Mouse (Mus musculus) gastrocnemius, postnatal 10 days (tissue): ENCODE measurements around the gene Pkd2l1. TPM values are rescaled to one million over a fixed set of nuclear protein-coding genes. Genes with fewer than 3 reads are reported as not detected.

Experiments
- DNase-seq: peaks from one replicate; pipeline ENCODE4 v3.0.0; 2021; ENCODE audit warnings: mixed read lengths
- long read RNA-seq, 2 experiments: library from polyadenylated mRNA; stranded (forward); transcript quantifications; one replicate each; pipeline ENCODE4 v2.0.0; 2021
- total RNA-seq, 2 experiments: library from RNA; stranded (reverse); gene quantifications; 2 replicates each; pipeline ENCODE4 v1.2.3; 2021

Gene Pkd2l1
- not detected for total RNA-seq
- long read RNA-seq, experiment 1, result 0 reads
- long read RNA-seq, experiment 2, result 0 reads

DNA sequence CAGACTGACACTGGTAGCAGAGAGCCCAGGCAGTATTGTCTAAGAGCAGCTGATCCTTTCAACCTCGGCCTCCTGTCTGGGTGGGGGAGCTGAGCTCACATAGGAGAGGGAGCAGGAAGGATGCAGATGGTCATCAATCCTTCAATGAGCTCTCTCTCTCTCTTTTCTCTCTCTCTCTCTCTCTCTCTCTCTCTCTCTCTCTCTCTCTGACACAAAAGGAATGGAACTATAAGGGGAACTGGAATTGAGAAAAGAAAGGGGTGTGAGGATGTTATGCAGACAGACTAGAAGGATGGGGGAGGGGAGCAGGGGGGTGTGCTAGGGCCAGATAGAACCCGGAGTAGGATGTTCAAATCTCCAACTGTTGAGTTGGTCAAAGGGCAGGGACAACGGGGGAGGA lies at the start of gene Pkd2l1:
Pkd2l1 (minus strand) TSS at position 101 of the 400 bp plus-strand sequence.
- no peak for DNase-seq

DNA sequence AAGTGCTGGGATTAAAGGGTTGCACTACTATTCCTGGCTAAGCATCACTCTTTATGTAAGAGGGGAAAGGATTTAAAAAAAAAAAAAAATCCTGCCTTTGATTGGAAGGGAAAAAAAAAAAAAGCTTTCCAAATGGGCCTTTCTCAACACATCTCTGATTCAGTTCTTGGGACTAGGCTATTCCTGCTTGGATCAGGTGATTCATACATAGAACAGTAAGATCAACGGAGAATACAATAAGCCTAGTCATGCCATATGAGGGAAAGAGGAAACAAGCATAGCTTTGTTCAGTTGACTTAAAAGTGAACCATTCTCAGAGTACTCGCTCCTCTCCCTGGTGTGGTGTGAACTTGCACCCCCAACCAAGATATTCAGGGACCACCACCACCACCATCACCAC lies 46.7 kb upstream of the Pkd2l1 start:
- DNase-seq, result no peak

DNA sequence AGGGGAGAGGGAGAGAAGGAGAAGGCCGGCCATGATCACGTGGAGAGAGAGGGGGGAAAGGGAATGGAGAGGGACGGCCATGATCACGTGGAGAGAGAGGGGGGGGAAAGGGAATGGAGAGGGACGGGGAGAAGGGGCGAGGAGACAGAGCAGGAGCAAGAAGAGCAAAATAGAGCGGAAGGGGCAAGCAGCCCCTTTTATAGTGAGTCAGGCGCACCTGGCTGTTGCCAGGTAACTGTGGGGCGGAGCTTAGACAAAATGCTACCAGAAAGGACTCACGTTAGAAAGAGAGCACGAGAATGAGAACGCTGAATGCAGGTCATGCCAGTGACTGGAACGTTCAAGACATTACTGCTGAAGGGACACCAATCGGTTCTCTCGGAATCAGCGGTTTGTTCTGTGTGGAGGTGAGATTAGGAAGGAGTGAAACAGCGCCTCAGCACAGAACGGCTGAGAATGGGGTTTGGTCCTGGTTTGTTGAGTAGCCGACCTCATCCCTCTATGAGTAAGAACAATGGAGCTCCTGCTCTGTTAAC lies 45.3 kb upstream of the Pkd2l1 start:
- DNase-seq, result no peak

DNA sequence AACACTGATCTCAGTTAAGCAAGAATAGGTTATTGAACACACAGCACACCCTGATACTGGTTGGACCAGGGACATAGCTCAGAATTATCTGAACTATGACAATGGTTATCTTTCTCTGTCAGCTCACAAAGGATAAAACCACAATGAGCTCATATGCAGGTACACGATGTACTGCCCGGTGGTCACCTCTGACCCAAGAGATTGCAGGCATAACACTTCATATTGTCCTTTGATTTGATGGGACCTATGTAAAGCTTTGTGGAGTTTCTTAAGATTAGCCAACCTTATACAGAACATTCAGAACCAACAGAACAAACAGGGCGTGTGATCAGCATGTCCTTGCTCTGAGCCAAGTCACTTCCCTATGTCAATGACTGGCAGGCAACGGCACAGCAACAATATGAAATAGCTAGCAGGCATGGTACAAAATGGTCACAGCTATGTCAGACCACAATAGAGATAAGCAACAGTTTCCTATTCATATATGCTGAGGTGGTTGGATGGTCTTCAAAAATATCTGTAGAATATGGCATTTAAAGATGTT lies 39.4 kb upstream of the Pkd2l1 start:
- no peak for DNase-seq

DNA sequence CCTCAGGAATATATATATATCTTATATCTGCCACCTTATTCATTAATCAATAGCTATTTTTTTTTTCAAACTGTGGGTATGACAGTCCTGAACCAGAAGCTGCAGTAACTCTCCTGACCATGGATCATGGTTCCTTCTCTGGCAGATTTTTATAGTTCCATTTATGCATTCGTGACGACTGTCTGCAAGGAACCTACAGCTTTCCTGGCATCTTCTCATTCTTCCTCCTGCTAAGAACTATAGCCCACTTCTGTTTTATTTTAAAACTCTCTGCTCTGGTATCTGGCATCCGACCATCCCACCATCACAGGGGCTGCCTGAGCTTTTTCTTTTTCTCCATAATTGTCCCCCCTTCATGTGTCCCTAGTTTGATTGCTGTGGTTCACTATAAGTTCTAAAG lies 38.0 kb upstream of the Pkd2l1 start:
- no peak for DNase-seq

DNA sequence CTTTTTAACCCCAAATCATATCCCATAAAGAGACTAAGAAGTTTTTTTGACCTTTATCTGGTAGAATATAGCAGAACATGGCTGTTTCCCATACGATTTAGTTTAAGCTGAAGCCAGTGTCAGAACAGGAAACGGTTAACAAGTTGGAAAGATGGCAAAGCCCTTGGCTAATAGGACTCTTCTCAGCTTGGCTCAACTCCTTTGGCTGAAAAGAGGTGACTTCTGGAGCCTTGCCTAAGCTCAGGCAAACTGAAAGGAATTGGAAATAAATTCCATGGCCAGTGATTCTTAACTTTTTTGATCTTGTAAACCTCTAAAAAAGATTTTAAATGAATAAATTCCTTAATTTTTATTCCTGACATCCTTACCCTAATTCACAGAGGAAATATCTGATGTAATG lies 37.5 kb upstream of the Pkd2l1 start:
- no peak for DNase-seq

DNA sequence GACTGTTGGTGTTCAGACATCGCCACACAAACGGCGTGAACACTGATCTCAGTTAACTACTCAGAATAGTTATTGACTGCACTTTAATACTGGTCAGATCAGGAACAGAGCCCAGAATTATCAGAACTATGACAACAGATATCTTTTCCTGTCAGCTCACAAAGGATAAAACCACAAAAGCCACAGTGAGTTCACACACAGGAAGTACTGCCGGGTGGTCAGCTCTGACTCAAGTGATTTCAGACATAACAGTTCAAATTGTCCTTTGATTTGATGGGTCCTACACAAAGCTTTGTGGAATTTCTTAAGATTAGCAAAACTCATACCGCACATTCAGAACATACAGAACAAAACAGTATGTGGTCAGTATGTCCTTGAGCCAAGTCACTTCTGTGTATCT lies 33.5 kb upstream of the Pkd2l1 start:
- no peak for DNase-seq

DNA sequence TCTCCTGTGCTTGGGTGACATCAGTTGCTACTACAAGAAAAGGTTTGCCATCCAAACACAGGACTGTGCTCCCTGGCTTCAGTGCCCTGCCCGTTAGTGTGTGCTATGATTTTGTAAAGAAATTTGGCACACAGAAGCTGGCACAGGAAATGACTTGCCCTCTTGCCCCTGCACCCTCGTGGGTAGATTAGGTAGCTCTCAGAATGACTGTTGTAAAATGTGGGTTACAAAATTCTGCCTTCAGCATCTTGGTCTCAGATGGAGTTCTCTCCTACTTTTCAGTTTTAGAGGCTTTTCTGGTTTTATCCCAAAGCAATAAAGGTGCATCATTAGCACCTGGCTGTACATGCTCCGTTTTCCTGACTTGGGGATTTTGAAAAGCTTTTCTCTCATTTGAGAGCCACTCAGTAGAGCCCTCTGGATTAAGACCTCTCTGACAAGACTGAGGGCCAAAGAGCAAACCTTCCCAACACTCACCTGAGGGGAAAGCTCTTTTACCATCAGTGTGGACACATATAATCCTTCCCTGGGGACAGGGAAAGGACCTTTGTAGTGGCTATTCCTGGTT lies 25.8 kb upstream of the Pkd2l1 start:
- no peak for DNase-seq

DNA sequence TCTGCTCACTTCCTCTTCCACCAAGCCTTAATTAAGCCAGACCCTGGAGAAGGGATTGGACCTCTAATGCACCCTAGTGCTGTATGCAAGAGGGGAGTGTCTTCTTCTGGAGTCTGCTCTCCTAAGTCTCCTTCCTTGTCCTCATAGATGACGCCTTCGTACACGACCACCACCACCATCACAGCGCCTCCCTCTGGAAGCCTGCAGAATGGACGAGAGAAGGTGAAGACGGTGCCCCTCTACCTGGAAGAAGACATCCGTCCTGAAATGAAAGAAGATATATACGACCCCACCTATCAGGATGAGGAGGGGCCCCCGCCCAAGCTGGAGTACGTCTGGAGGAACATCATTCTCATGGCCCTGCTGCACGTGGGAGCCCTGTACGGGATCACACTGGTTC lies 23.0 kb upstream of the Pkd2l1 start:
- DNase-seq, result no peak

DNA sequence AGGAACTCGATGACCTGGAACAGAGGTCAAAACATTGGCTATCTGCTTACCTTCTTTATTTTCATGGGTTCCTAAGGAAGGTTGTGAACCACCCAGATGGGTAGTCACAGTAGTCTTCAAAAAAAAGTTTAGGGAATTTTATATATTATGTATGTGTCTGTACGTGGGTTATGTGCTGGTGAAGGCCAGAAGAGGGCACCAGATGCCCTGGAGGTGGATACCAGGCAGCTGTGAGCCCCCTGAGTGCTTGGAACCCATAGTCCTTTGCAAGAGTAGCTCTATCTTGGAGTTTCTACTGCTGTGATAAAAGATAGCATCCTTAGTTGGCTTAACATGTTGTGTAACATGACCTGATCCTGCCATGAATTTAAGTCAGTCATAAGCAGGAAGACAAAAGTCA lies 14.8 kb upstream of the Pkd2l1 start:
- no peak for DNase-seq

DNA sequence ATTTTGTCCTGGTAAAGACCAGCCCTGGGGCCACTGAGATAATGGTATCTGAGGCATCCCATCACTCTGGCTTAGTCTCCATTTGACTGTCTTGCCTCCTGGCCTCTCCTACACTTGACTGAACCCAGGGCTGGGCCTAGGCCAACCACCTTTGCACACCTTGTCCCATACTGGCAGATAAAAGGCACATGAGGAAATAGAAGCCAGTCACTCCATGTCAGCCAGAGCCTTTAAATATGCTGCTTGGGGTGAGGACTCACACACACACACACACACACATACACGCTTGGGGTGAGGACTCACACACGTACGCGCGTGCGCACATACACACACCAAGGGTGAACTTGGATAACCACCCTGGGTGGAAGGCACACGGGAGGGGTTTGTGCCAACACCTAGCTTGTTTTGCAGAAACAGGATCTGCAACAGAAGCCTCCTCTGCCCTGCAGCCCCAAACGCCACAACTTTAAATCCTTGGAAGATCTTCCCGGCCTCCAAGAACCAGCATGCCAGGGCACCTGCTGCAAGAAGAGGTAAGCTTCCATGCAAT lies 10.8 kb upstream of the Pkd2l1 start, which contains the start of gene Scd3:
Scd3 (plus strand) TSS at position 255 of the 550 bp plus-strand sequence.
- DNase-seq, result no peak

DNA sequence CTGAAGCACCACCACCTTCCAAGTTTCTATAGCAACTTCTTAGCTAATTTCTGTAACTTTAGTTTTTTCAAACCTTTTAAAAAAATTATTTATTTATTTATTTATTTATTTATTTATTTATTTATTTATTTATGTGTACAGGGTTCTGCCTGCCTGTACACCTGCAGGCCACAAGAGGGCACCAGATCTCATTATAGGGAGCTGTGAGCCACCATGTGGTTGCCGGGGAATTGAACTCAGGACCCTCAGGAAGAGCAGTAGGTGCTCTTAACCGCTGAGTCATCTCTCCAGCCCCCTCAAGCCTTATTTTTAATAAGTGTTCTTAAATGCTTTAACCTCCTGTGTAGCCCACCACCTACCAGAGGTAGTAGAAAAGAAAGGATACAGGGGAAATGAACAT lies 6.7 kb upstream of the Pkd2l1 start:
- DNase-seq, result no peak

DNA sequence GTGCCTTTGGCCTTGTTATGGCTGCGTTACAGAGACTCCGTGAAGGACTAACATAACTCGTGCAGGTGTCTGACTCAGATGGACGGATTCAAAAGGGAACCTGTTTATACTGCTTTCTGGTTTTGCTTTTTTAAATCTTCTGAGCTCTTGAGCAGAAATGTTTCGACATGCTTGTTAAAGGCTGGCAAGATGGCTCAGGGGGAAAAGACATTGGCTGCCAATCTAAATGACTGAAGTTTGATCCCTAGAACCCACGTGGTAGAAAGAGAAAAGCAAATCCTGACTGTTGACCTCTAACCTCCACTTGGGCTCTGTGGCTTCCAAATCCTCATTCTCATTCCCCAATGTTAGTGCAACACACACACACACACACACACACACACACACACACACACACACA lies 6.3 kb upstream of the Pkd2l1 start:
- DNase-seq, result no peak

DNA sequence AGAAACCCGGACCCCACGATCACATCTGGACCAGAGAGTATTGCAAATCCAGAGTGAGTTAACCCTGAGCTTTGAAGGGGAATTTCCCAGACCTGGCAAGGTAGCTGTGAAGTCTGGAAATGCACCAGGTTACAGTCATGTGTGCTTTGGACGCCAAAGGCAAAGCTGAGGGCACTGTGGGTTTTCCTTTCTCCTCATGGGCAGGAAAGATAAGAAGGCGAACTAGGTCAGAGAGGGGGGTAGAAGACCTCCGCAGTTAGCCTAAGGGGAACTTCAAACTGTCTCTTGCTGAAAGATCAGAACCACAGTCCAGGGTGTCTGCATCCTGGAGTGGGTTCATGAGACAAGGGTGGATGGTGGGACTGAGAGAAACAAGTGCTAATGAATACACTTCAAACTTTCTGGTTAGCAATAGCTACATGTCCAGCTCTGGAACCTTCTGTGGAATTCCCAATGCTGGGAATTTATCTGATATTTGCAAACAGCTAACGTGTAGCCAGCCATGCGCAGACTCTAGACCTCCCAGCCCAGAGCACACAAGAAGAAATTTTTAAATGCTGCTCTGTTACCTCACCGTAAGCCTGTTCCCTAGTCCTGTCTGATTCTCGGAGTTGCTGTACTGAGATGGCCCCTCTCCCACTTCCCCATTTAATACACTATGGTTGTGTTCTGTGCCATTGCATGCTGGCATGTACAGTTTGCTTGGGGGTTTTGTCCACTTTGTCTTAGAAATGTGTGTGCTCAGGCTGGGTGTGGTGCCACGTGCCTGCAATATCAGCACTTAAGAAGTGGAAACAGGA lies 5.0 kb upstream of the Pkd2l1 start:
- no peak for DNase-seq

DNA sequence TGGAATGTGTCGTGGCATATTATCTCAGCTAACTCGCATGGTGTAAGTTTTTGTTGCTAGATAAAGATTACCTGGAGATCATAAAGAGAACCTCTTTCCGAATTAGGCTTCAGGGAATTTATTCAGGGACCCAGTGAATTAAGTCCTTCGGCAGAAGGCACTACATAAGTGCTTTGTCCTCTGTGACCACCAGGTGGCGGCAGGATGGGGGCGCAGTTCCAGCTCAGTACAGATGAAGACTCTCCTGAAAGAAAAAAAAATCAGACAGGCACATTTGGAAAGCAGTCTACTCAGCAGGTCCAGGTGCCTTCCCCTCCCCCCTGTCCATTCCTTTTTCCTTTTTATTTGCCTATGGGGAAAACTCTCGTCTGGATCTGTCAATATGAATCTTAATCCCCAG lies 2.9 kb upstream of the Pkd2l1 start:
- peak; percentile 78 for DNase-seq

DNA sequence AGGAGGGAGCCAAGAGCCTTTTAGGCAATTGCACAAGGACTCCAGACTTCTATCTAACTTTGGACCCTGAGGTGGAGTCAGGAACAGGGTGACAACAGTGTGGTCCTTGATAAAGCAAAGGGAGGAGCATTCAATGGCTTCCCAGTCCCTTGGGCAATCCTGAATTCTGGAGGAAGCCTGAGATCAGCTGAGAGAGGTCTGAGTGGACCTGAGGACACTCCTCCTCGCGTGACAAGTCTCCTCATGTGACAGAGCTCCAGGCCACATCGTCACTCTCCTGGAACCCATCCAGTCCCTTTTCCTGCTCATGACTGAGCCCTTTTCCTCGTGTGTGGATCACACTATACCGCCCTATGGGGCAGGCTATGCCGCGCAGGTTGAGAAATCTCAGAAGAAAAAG lies 1.7 kb upstream of the Pkd2l1 start:
- no peak for DNase-seq

DNA sequence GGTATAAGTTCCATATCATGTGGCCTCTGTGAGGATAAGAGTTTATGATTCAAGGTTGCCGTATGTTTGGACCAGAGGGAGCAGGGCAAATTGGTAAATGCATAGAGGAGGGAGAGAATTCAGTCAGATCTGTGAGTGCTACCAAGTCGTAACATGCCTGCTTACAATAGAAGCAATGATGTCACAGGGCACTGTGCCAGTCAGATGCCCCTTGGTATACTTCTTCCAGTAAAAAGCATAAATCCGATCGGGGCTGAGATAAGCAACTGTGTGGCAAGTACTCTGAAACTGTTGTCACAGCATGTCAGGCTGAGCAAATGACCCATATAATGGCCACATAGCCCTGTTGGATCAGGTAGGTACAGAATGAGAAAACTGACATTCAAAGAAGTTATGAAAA lies 3.2 kb downstream of the Pkd2l1 start:
- no peak for DNase-seq

DNA sequence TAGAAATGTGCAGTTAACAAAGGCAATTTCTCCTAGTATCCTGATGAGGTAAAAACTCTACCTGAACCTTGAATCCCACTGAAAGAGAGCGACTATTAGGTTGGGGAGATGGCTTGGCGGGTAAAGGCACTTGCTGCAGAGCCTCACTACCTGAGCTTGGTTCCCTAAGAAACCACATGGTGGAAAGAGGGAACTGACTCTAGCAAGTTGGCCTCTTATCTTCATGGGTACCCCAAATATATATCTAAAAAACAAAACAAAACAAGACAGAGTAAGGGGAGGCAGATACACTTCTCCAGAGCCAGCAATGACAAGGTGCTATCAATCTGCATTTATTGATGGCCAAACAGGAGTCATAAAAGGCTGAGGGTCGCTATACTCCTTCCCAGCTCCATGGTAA lies 8.3 kb downstream of the Pkd2l1 start:
- no peak for DNase-seq

DNA sequence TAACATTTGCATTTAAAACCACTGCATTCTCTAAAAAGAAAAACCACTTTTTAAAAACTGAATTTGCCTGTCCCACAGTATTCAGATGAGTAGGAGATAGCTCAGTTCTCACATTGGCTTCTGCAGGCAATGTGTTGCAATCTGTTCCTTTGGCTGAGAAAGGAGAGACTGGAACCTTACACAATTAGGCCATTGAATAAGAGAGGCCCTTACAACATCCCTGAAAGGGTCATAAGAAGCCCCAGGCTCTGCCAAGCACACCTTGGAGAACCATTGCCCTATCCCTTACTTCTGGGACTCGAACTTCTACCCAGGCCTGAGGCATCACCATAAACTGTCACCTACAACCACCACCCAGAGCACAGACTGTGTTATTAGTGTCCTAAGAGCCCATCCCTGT lies 11.7 kb downstream of the Pkd2l1 start:
- no peak for DNase-seq

DNA sequence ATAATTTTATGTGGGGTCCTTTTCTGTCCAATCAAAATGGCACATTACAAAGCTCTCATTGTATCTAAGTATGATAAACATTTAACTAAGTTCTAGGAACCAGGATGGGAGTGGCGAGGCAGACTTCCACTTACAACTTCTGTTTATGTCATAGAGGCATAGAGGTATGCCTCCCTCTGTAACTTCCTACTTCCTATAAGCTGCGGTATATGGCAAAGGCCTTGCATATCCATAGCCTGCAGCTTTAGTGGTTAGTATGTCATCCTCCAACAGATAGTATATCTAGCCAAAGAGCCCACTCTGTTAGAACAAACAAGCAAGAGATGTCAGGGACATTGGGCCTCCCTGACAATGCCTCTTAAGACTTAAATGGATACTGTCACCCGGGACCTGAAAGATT lies 15.5 kb downstream of the Pkd2l1 start:
- DNase-seq, result no peak

DNA sequence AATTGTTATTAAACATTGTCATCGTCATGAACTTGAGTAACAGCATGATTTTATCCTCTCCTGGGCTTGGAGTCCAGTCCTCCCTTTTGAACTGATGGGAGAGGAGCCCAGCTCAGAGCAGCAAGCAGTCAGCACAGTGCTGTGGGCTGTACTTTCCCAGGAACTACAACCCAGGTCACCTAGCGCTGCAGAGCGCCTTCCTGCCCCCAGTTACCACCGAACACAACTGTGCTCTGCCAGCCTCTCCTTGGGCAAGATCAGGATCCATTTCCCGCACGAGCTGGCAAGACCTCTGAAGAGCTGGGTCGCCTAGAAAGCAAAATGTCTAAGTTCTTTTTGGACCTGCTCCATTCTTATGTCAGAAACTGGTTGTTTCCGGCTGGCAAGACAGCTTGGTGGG lies 17.4 kb downstream of the Pkd2l1 start:
- DNase-seq, result no peak

DNA sequence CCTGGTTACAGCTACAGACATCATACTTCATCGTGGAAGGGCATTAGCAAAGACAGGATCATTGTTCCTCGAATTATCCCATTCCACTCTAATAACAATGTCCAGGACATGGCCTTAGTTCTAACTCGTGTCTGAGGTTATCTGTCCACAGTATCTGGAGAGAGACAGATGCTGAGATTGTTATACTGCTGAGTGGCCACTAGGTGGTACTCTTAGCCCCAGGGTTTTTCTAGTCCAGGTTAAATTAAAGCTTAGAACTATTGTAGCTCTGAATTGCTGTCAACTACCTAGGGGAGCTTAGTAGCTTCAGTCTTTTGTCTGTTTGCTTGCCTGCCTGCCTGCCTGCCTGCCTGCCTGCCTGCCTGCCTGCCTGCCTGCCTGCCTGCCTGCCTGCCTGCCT lies 30.7 kb downstream of the Pkd2l1 start:
- no peak for DNase-seq

DNA sequence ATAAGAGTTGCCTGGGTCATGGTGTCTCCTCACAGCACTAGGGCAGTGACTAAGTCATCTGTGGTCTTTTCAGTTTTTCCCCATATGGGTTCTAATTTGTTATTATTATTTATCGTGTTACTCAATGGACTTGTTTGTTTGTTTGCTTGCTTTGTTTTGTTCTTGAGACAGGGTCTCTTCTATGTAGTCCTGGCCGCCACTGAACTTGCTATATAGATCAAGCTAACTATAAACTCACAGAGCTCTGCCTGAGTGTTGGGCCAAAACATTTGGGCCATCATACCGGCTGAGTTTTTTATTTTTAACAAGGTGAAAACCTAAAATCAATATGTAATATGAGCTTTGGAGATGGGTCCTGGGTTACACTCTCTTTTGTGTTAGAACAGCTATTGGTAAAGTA lies 32.9 kb downstream of the Pkd2l1 start:
- DNase-seq, result no peak
